Mouse (Mus musculus) telencephalon, adult 2 months (tissue): ENCODE results near the gene Banp.

Experiments
- DNase-seq: peaks from one replicate; pipeline ENCODE4 v3.0.0-alpha.2; 2011; ENCODE audit warnings: low read depth, low spot score

The Banp gene

DNA sequence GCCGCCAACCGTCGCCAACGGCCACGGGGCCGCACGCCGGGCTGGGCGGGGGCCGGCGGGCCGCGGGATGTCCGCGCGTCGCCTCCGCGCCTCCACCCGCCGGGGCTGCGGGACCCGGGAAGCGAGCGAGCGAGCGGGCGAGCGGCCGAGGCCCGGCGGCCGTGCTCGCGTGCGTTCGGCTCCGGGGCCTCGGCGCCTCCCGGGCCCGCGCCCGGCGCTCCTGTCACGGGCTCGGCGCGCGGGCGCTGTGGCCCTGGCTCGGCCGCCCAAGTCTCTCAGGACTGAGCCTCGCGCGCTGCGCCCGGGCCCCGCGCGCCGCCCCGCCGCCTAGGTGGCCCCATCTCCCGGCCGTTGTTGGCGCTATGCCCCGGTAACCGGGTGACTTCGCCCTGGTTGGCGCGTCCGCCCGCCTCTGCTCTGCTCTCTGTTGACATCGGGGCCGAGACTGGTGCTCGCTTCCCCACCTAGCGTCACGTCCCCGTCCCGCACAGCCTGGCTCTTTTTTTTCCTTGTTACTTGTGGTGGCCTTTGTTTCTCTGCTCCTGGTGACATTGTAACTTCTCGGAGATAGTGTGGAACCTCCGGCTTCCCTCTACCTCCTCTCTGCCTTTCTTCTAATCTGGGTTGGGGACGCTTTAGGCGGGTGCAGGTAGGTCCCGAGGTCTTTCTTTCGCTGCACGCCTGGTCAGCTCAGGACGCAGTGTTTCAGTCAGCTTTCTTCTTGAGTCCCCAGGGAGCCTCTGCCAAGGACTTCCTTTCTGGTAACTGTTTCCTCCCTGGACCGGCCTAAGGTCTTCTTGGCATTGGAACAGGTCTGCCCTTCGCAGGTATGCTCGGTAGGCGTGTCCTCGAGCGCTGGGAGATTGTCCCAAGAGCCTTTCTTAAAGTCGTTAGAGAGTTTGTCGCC lies 1.5 kb downstream of the Banp start:
- DNase-seq = no peak

DNA sequence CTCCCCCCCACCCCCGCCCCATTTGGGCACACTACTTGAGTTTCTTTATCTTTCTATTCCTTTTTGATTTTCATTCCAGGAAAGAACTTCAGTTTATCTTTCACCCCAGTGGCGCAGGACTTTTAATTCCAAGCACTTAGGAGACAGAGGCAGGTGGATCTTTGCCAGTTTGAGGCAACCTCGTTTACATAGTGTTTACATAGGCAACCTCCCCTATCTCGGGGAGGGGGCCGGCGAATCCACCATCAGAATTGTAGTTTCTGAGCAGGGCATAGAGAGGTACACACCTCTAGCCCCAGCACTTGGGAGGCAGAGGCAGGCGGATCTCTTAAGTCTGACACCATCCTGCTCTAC lies 2.1 kb downstream of the Banp start:
- DNase-seq = no peak

DNA sequence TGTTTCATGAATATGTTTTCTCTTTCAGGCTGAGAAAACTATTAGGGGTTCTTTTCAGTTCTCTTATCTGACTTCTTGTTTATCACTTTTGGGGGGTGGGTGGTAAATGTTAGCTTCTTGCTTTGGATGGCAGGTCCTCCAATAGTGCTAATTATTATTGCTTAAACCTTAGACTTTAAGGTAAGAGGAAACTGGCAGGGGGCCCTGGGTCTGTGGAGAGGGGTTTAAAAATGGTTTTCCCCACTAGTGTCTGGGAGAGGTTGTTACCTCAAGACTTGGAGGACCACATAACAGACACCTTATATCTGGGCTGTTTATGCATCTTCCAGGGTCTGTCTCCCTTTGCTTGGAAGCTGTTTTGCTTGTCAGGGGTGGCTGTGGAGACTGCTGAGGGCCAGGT lies 2.6 kb downstream of the Banp start:
- no peak for DNase-seq

DNA sequence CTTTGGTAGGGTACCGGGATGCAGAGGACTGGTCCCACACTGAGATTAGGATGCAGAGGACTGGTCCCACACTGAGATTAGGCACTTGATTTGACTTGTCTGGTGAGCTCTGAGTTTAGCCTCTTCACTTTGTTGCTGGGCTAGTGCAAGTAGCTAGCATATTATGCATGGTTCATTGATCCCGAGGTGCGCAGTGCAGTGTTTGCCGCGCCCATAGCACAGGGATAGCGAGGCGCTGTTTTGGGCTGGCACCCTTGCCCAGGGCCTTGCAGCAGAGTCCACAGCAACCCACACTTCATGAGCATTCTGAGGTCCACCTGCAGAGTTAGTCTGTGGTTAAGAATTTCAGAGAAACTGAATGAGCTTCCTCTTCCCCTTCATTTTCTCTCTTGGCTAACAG lies 3.2 kb downstream of the Banp start:
- no peak for DNase-seq

DNA sequence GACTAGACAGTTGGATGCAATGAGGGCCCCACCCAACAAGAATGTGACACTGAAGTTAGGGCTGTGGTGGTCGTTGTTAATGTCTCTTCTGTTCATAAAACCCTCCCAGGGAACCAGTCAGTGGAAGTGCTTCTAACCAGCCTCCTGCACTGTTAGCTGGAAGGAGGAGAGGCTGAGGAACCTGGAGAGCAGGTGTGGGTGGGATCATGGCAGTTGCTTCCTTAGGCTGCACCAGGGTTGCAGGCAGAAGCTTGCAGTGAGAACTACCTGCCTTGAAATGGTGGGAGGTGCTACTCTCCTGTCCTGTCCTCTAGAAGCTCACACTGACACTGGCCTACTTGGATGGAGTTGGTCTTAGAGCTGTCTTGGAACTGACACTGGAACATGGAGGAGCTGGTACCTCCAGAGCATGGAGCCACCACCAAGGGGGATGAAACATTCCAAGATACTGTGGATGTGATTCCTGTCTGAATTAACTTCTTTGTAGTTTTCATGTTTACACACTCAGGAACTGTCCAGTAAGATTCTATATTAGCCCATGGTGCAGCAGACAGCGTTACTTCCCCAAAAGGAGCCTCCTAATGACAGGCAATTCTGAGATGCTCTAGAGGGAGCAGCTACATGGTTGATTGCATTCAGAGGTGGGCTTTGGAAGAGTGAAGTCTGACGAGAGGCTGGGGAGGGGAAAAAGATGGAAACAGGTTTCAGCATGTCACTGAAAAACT lies 4.4 kb downstream of the Banp start:
- no peak for DNase-seq

DNA sequence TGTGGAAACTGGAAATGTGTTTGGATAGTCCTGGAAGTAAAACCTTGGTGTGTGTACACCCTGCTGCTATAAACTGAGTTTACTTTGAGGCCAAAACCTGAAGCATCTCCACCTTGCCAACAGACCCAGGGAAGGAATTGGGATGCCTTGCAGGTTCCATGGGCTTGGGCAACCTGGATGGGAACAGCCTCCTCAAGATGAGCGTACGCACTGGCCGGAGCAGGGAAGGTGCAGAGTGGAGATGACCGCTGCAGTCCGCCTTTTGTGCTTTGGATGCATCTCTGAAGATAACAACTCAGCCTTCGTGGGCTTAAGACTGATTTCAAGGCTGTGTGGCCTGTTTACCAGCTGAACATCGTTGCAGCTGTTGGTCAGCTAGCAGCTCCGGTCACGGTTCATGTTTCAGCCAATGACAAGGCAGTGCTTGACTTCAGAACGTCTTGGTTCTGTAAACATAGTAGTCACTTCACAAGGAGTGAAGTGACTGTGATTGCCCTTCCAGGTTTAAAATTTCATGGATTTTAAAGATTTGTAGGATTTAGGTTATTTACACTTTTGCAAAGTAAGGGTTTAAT lies 5.5 kb downstream of the Banp start:
- DNase-seq = no peak

DNA sequence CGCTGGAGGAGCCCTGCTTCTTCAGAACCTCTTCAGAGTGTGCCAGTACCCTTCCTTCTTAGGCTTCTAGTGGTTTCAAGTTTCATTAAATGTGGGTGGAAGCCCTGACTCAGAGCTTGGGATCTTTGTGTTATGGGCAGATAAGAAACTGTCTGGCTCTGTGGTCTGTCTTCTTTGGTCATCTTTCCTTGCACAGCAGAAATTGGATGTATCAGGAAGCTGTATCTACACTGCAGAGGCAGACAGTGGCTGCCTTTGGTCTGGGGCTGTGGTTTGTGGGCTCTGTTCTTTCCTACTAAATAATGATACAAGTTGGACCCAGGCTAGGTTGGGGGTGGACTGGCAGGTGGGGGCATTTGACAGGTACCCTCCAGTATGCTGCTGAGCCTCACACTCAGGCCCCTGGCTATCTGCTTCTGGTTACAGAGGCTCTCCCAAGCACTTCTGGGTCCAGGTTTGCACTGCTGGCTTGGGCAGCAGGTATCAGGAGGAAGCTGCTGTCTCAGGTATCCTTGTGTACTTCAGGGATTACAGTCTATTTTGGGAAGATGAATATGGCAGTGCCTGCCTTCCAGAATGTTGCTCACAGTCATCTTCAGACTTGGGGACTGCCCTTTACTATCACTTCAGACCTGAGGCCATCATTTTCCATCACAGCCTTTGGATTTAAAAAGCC lies 6.4 kb downstream of the Banp start:
- DNase-seq = no peak

DNA sequence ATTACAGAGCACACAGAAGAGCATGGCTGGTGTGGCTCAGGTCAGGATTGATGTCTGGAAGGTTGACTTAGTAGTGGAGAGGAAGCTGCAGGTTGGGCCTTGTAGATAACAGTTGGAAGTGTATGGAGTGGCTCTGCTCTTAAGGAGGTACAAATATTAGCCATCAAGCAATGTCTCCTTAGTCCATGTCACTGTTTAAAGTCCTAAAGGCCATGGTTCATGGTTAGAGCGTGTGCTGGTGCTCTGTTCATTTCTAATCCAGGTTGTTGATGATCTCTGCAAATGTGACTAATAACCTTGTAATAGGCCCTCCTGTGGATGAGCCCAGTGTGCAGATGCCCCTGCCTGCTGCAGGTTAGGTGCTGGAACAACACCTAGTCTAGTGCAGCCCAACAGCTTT lies 8.8 kb downstream of the Banp start:
- no peak for DNase-seq

DNA sequence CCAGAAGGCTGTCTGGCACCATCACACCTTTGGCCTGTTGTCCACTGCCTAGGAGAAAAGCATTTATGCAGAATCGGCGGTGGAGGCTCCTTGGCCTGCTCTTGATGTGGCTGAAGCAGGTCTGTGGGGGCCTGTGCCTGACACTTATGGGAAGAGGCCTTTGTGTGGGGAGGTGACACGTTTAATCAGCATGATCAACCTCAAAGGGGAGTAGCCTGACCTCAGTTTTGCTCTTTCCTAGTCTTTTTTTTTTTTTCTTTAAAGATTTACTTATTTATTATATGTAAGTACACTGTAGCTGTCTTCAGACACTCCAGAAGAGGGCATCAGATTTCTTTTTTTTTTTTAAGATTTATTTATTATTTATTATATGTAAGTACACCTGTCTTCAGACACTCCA lies 13.3 kb downstream of the Banp start:
- no peak for DNase-seq

DNA sequence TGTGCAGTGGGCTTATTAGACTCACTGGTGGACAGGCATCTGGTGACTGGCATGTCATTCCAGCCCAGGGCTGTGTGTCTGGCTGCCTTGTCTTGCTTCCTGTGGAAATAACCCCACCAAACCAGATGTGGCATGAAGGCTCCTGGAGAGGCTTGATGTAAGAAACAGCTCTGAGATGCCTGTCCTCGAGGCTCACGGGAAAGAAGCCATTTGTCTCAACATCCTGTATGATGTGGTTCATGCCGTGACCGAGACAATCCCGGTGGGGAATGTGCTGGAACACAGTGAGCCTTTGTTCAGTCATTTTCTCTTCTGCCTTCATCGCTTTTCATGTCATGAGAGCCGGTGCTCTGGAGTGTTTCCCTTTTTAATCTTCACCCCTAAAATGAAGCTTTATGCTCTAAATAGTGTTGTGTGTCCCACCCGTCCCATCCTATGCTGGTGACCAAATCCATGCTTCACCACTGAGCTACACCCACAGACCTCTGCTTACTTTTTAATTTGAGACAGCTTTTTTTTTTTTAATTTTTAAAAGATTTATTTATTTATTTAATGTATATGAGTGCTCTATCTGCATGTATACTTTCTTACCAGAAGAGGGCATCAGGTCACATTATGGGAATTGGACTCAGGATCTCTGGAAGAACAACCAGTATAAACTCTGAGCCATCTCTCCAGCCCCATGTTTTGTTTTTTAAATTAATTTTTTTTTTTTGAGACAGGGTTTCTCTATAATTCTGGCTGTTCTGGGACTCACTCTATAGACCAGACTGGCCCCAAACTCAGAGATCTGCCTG lies 15.4 kb downstream of the Banp start:
- no peak for DNase-seq

DNA sequence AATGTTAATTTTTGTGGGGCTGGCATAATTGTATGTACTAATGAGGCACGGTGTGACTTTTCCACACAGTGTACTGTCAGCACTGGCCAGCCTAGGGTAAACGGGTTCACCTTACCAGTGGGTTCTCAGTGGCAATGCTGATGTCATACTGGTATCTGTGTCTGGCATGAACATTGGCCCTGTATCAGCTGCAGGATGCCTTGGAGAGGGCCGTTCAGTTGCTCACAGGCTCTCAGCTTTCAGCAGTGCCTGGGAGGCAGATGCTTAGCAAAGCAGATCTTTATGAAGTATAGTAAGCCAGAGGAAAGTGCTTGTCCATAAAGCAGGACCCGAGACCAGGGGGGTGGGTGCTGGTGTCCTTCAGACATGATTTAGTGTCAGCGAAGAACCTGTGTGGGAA lies 16.6 kb downstream of the Banp start:
- DNase-seq = no peak

DNA sequence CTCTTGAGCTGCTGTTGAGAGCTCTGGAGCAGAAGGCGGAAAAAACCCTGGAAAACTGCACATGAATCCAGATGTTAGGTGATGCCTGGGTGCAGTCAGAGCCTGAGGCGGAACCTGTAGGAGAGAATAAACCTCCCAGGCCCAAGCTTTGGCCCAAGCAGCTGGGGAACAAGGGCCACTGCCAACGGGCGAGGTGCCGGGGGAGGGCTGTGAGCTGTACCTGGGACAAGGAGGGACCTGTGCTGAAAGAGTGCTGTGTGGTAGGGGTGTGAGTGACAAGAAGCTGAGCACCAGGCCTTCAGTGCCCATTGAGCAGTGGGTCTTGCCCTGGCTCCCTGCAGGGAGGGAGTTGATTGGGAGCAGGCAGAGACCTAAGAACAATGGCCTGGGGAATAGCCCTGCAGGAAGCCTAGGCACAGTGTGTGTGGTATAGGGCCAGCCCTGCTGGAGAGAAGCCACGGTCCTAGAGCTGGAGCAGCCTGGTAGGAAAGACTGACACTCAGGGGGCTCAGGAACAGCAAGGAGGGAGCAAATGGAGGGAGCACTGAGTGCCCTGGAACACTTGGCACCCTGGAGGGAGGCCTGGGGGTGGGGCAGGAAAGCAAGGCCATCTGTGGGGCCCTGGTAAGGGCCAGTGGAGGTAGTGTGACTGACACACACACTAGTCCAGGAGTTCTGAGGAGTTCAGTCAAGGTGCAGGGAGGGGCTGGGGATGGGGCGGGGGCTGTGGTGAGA lies 17.3 kb downstream of the Banp start:
- DNase-seq = no peak

DNA sequence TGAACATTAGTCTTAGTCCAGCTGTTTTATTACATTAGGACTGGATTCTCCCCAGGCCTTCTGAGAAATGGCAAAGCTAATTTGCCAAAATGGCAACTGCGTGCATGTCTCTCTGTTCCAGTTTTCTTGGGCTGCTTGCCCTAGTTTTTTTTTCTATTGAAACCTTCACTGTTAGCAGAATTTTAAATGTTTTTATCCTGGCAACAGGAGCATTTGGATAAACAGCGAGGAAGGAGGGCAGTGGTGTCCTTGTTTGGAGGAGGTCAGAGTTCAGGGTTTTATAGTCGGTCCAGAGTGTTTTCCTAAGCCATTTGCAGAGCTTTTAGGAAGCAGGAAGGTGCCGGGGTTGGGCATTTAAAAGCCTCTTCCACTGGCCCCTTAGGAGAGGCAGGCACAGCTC lies 18.4 kb downstream of the Banp start:
- no peak for DNase-seq

DNA sequence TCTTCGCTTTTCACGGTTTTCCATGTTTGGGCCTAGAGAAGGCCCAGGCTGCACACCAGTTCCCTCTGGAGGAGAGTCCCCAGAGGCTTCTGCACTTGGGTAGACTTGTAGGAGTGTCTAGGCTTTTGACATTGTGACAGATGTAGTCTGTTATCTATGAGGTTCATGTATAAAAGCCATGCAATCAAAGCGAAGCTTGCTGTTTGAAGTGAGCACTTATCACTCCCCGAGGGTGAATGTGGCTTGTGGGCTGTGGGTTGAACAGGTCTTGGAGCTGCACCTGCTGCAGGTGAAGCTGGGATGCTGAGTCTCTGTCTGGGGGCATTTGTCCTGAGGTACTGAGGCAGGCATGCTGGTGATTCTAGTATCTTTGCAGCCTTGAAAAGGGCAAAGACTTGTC lies 19.0 kb downstream of the Banp start:
- no peak for DNase-seq

DNA sequence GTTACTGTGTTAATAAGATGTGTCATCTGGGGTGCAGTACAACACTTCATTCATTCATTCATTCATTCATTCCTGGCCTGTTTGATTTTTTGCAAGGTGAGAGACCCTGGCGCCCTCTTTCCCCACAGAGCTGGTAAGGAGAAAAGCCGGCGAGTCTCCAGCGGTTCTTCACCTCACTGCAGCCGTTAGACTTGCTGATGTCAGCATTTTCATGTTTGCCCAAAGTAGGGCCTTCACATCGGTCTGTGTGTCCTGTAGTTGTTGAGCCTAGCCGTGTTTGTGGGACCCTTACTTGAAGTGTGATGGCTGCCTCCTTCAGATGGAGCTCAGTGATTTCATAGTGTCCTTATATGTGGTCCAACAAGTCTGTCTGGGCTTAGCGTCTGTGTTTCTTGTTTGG lies 20.7 kb downstream of the Banp start:
- no peak for DNase-seq

DNA sequence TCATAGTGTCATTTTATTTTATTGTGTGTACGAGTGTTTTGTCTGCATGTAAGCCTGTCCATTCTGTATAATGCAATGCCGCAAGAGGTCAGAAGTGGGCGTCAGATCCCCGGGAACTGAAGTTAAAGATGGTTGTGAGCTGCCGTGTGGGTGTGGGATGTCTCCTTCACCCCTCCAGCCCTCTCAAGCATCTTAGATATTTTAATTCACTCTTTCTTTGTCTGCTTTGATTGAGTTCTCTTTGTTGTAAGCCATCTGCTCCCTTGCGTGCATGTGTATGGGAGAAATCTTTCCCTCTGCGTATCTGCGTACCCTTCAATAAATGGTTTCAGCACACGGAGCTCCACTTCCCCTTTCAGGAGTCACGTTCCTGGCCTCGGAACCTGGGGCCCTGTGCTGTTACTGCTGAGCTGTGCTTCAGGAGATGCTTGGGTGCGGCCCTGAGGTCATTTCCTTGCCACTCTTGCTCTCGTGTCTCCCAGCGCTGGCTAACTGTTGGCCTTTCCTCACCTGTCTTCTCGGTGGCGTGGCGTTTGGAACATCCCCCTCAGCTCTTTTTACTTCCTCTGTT lies 22.0 kb downstream of the Banp start:
- no peak for DNase-seq

DNA sequence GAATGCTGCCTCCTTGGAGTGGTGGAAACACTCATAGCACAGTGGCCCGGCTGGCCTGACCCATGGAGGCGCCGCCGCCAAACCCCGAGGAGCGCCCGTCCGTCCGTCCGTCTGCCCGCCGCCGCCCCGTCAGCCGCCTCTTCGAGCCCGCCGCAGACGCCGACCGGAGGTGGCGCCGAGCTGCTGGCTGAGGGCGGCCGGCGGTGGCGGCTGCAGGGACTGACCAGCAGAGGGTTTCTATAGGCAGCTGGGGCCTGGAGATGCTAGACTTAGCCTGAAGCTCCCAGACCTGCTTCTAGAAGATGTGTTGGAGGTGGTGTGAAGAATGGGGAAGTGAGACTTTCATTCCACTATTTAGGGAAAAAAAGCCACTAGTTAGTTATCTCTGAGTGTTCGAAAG lies 24.4 kb downstream of the Banp start:
- no peak for DNase-seq

DNA sequence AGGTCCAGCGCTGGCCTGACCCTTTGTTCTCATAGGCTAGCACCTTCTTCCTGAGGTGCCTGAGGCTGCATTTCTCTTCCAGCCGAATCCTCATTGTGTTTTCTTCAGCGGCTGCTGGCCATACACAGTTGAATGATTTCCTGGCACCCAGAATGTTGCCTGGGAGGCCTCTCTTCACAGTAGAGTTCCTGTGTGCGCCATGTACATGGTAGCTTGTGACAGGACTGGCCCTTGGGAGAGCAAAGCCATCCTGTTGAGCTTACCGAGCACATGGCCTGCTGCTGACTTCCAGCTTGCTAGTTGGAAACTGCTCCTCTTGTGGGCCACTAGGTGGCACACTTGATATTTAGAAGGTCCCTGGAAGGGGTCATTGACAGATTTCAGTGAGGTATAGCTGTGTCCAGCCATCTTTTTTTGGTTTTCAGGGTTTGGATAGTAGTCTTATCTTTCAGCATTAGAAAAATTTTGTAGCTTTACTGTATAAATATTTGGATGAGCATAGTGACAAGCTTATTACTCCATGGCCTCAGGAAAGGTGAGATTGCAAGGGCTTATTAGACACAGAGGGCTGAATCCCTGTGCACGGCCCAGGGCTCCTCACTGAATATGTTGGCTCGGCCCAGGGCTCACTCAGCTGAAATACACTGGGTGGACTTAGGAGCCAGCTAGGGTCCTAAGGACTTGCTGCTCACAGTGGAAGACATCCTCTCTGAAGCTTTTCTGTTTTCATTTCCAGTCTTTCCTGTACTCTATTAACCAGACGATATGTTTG lies 28.5 kb downstream of the Banp start:
- DNase-seq = peak; percentile 50

DNA sequence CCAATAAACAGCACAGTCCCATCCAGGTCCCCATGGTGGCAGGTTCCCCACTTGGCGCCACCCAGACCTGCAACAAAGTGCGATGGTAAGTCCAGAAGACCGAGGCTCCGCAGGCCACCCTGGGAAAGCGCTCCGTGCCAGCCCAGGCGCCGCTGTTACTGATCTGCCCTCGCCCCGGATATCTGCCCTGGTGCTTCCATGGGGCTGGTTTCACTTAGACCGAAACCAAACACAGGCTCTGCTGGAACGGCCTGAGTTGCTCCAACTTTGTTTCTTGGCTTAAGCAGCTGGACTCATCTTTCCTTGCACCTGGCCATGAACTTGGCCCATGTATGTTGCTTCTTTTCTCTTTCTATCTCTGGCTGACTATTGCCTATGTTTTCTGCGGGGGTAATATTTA lies 29.1 kb downstream of the Banp start:
- DNase-seq = no peak
